Mouse (Mus musculus) testis, adult 2 months (tissue): ENCODE measurements around the gene Mus81.

Source experiments
- CTCF ChIP-seq: fragments of 200-500 bp; IDR thresholded peaks from 2 replicates; pipeline ENCODE4 v1.5.1; 2012; ENCODE audit warnings: low read depth, mild to moderate bottlenecking, inconsistent platforms, low read length, moderate library complexity; ENCODE audit not compliant: control insufficient read depth, insufficient read depth, insufficient replicate concordance
- POLR2A ChIP-seq: fragments of 200-500 bp; IDR thresholded peaks from 2 replicates; pipeline ENCODE4 v1.6.1; 2012; ENCODE audit warnings: low read depth, mild to moderate bottlenecking, inconsistent platforms, low read length, moderate library complexity; ENCODE audit not compliant: control insufficient read depth

DNA sequence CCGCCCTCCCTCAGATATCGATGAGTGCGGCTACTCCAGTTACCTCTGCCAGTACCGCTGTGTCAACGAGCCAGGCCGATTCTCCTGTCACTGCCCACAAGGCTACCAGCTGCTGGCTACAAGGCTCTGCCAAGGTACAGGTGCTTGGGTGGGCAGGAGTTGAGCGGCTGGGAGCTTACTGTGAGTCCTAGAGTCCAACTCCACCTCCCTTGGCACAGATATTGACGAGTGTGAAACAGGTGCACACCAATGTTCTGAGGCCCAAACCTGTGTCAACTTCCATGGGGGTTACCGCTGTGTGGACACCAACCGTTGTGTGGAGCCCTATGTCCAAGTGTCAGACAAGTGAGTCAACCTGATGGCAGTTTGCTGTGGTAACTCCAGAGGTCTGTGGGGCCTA, 8.2 kb downstream of the Mus81 start:
- 0 out of 2 replicates have a peak, but pooled peaks have one; percentile 15 for TF ChIP-seq POLR2A
- TF ChIP-seq CTCF: no peak
